Mouse (Mus musculus): ENCODE results near the gene Psg22. TPM values are rescaled to one million over a fixed set of nuclear protein-coding genes. Genes with fewer than 3 reads are reported as not detected.

Psg22 gene
- not detected in 2 replicates for polyA plus RNA-seq (2021; fragmentation: Nextera tagmentation)
- long read RNA-seq, experiment 1: 0 reads
- long read RNA-seq, experiment 2: 0 reads

DNA sequence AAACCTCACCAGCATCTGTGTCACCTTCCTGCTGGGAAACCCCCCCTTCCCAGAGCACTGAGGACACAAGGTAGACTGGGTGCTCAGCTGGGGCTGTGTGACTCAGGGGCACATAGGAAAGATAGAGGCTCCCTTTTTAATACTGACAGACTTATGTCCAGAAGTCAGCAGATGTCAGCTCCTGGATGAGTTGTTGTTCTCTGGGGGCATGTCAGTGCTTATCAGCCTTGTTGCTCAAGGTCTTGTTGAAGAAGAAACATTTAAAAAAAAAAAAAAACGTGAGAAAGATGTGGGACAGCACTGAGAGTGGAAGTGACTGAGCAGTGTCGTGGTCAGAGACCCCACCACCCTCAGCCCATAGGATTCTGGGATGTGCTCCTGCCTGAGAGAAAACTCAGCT, at the start of gene Psg22:
Gene Psg22 (plus strand): TSS at position 301 of the 400 bp plus-strand sequence.

DNA sequence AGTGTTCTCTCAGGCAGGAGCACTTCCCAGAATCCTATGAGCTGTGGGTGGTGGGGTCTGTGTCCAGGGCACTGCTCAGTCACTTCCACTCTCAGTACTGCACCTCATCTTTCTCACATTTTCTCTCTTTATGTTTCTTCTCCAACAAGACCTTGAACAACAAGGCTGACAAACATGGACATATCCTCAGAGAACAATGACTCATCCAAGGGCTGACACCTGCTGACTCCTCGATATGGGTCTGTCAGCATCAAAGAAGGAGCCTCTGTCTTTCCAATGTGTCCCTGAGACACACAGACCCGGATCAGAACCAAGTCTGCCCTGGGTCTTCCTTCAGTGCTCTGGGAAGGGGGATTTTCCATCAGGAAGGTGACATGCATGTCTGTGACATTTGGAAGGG, 31.8 kb upstream of the Psg22 start, which contains the start of gene Psg20:
Gene Psg20 (minus strand): TSS at position 101 of the 400 bp plus-strand sequence.

Other genes with a start within 250 kb of the Psg22 start
- gene Psg26, start 233.9 kb upstream of the Psg22 start, polyA plus RNA-seq (2021; fragmentation: Nextera tagmentation): not detected in 2 replicates
- not detected in 2 replicates for gene Psg25, start 185.8 kb upstream of the Psg22 start, polyA plus RNA-seq (2021; fragmentation: Nextera tagmentation)
- not detected in 2 replicates for gene Psg27, start 150.8 kb upstream of the Psg22 start, polyA plus RNA-seq (2021; fragmentation: Nextera tagmentation)
- gene Psg23, start 101.6 kb upstream of the Psg22 start, polyA plus RNA-seq (2021; fragmentation: Nextera tagmentation): not detected in 2 replicates
- not detected in 2 replicates for gene Psg21, start 61.4 kb upstream of the Psg22 start, polyA plus RNA-seq (2021; fragmentation: Nextera tagmentation)
- gene Psg20, start 31.9 kb upstream of the Psg22 start, polyA plus RNA-seq (2021; fragmentation: Nextera tagmentation): not detected in 2 replicates
- gene Psg19, start 80.4 kb downstream of the Psg22 start, polyA plus RNA-seq (2021; fragmentation: Nextera tagmentation): not detected in 2 replicates
- not detected in 2 replicates for gene Psg17, start 103.5 kb downstream of the Psg22 start, polyA plus RNA-seq (2021; fragmentation: Nextera tagmentation)
- 0.51 and 0.70 TPM in 2 replicates for gene Mill2, start 121.9 kb downstream of the Psg22 start, polyA plus RNA-seq (2021; fragmentation: Nextera tagmentation)
- gene Pglyrp1, start 153.2 kb downstream of the Psg22 start, polyA plus RNA-seq (2021; fragmentation: Nextera tagmentation): 8.7 and 9.9 TPM in 2 replicates
- gene Ccdc61, start 192.3 kb downstream of the Psg22 start, polyA plus RNA-seq (2021; fragmentation: Nextera tagmentation): 12.1 and 13.0 TPM in 2 replicates
- 3.8 and 4.1 TPM in 2 replicates for gene Nova2, start 207.8 kb downstream of the Psg22 start, polyA plus RNA-seq (2021; fragmentation: Nextera tagmentation)

All from layer of hippocampus, adult 6 months (tissue).